Mouse (Mus musculus): ENCODE data around the gene Slc38a8.

DNA sequence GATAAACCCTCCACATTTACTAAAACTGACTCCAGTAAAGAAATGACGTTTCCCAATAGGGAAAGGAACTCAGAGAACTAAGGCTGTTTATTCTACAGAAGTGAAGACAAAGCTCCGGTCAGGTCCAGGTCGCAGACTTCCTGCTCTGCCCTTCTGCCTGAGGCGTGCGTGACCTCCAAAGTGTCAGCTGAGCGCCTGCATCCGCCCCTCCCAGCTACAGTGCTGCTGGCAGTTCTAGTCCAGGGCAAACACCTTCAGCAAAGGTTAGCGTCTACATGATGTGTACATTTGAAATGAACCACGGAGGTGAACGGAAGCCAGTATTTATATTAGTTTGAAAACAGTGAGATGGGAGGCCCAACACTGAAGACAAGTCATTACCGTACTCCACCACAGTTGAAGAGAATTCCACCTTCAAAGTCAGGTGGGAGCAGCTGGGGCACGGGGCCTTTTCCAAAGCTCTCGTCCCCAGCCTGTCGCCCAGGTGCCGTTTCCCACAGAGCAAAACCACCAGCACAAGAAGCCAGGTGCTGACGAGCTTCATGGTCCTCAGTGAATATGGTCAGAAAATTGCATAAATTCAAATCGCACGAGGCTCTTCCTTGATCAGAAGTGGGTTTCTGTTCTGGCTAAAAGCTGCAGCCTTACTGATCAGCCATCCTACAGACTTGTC, 45.7 kb upstream of the Slc38a8 start:
- TF ChIP-seq CTCF (IDR thresholded peaks at IDR 0.05; ENCODE audit: low read depth) (no peak), EP300 (optimal IDR thresholded peaks at IDR 0.05) (no peak)

All from stomach, postnatal 0 days (tissue).